Mouse (Mus musculus): ENCODE measurements at regions not wholly inside any gene's neighbourhood (a gene's known extent, or its start where the extent isn't known, plus 50 kb on each side); places are given as distances from the start of the nearest gene placed in this dataset.

GRCm38 (mm10) chr2:33981936-33982335 is 94.2 kb upstream of the Mvb12b start:
- TF ChIP-seq POLR2A (IDR thresholded peaks at IDR 0.05; ENCODE audit: borderline replicate concordance, insufficient read depth, low read length) (no peak), CTCF (IDR thresholded peaks at IDR 0.05; ENCODE audit: borderline replicate concordance, insufficient read depth, low read depth, low read length) (no peak)
